Mouse (Mus musculus): Measurements from ENCODE around the gene Pym1. TPM values are rescaled to one million over a fixed set of nuclear protein-coding genes. Genes with fewer than 3 reads are reported as not detected.
"Not testable (repeated sequence)": the region's sequence is repeated elsewhere in the genome, so short reads cannot be mapped to it uniquely, and the experiment has no call there.

Pym1 gene
- 13.8 and 19.5 TPM in 2 replicates for total RNA-seq (2015; ENCODE audit: low replicate concordance)
- total RNA-seq (2017; ENCODE audit: low replicate concordance) = 15.5 and 19.7 TPM in 2 replicates

GRCm38 (mm10) chr10:128747646-128748251, at the start of gene Pym1:
Gene Pym1 (plus strand): TSS chr10:128747889.
- ATAC-seq (replicated peaks; ENCODE audit: low FRiP score, poor library complexity, severe bottlenecking) = peak; percentile 89

GRCm38 (mm10) chr10:128699006-128699405, 48.7 kb upstream of the Pym1 start:
- no peak for ATAC-seq (replicated peaks; ENCODE audit: low FRiP score, poor library complexity, severe bottlenecking)

GRCm38 (mm10) chr10:128699611-128700010, 48.1 kb upstream of the Pym1 start:
- ATAC-seq (replicated peaks; ENCODE audit: low FRiP score, poor library complexity, severe bottlenecking) = no peak

- no peak for ATAC-seq (replicated peaks; ENCODE audit: low FRiP score, poor library complexity, severe bottlenecking)
Observed at GRCm38 (mm10) chr10:128700712-128701111, 47.0 kb upstream of the Pym1 start.

- no peak for ATAC-seq (replicated peaks; ENCODE audit: low FRiP score, poor library complexity, severe bottlenecking)
Observed at GRCm38 (mm10) chr10:128702328-128703007, 45.2 kb upstream of the Pym1 start.

GRCm38 (mm10) chr10:128703895-128704294, 43.8 kb upstream of the Pym1 start, which contains the start of gene Pmel:
Gene Pmel (plus strand): TSS chr10:128704195.
- ATAC-seq (replicated peaks; ENCODE audit: low FRiP score, poor library complexity, severe bottlenecking) = peak; percentile 9; the same call in 1 of the 2 replicates

GRCm38 (mm10) chr10:128704491-128705316, 43.0 kb upstream of the Pym1 start, which contains the start of gene Cdk2:
Gene Cdk2 (minus strand): TSS chr10:128705031.
- ATAC-seq (replicated peaks; ENCODE audit: low FRiP score, poor library complexity, severe bottlenecking) = peak; percentile 95

GRCm38 (mm10) chr10:128705317-128705693, 42.4 kb upstream of the Pym1 start:
- ATAC-seq (replicated peaks; ENCODE audit: low FRiP score, poor library complexity, severe bottlenecking) = peak; percentile 27

GRCm38 (mm10) chr10:128711318-128711717, 36.4 kb upstream of the Pym1 start:
- ATAC-seq (replicated peaks; ENCODE audit: low FRiP score, poor library complexity, severe bottlenecking) = not testable (repeated sequence)

- ATAC-seq (replicated peaks; ENCODE audit: low FRiP score, poor library complexity, severe bottlenecking) = 0 out of 2 replicates have a peak, but pooled peaks have one; percentile 10
Observed at GRCm38 (mm10) chr10:128715559-128716537, 31.8 kb upstream of the Pym1 start.

GRCm38 (mm10) chr10:128725466-128725865, 22.2 kb upstream of the Pym1 start:
- not testable (repeated sequence) for ATAC-seq (replicated peaks; ENCODE audit: low FRiP score, poor library complexity, severe bottlenecking)

- ATAC-seq (replicated peaks; ENCODE audit: low FRiP score, poor library complexity, severe bottlenecking) = 0 out of 2 replicates have a peak, but pooled peaks have one; percentile 28
Observed at GRCm38 (mm10) chr10:128728059-128728458, 19.6 kb upstream of the Pym1 start.

GRCm38 (mm10) chr10:128731002-128731433, 16.7 kb upstream of the Pym1 start:
- ATAC-seq (replicated peaks; ENCODE audit: low FRiP score, poor library complexity, severe bottlenecking) = peak; percentile 74

- no peak for ATAC-seq (replicated peaks; ENCODE audit: low FRiP score, poor library complexity, severe bottlenecking)
Observed at GRCm38 (mm10) chr10:128731992-128732391, 15.7 kb upstream of the Pym1 start.

GRCm38 (mm10) chr10:128737435-128737834, 10.3 kb upstream of the Pym1 start:
- no peak for ATAC-seq (replicated peaks; ENCODE audit: low FRiP score, poor library complexity, severe bottlenecking)

- ATAC-seq (replicated peaks; ENCODE audit: low FRiP score, poor library complexity, severe bottlenecking) = no peak
Observed at GRCm38 (mm10) chr10:128740296-128740695, 7.4 kb upstream of the Pym1 start.

GRCm38 (mm10) chr10:128742616-128743015, 5.1 kb upstream of the Pym1 start:
- no peak for ATAC-seq (replicated peaks; ENCODE audit: low FRiP score, poor library complexity, severe bottlenecking)

GRCm38 (mm10) chr10:128743235-128743634, 4.5 kb upstream of the Pym1 start:
- ATAC-seq (replicated peaks; ENCODE audit: low FRiP score, poor library complexity, severe bottlenecking) = no peak

GRCm38 (mm10) chr10:128743791-128744191, 3.9 kb upstream of the Pym1 start:
- ATAC-seq (replicated peaks; ENCODE audit: low FRiP score, poor library complexity, severe bottlenecking) = no peak

Measured in erythroid progenitor cell, adult 5-6 weeks (primary cell).